Mouse (Mus musculus): ENCODE measurements around the gene Cyp2a5. TPM values are rescaled to one million over a fixed set of nuclear protein-coding genes. Genes with fewer than 3 reads are reported as not detected.
"Not testable (repeated sequence)": the region's sequence is repeated elsewhere in the genome, so short reads cannot be mapped to it uniquely, and the experiment has no call there.

The Cyp2a5 gene
- polyA plus RNA-seq, 1 experiment, result not detected

GRCm38 (mm10) chr7:26850063-26850462 lies 15.0 kb downstream of the Cyp2a5 start:
- not testable (repeated sequence) for H3K36me3 ChIP-seq (ENCODE audit: control insufficient read depth, insufficient read depth); H3ac ChIP-seq (ENCODE audit: control insufficient read depth, insufficient read length, low read depth); H3K27me3 ChIP-seq (ENCODE audit: control insufficient read depth, insufficient read depth, insufficient read length); H3K4me3 ChIP-seq (ENCODE audit: insufficient read depth, poor library complexity, severe bottlenecking); H3K79me2 ChIP-seq (ENCODE audit: control insufficient read depth, insufficient read depth); H3K79me3 ChIP-seq (ENCODE audit: low read depth)

- H3K79me3 ChIP-seq (ENCODE audit: low read depth); H3K4me3 ChIP-seq (ENCODE audit: insufficient read depth, poor library complexity, severe bottlenecking); H3K36me3 ChIP-seq (ENCODE audit: control insufficient read depth, insufficient read depth); H3K79me2 ChIP-seq (ENCODE audit: control insufficient read depth, insufficient read depth); H3K27me3 ChIP-seq (ENCODE audit: control insufficient read depth, insufficient read depth, insufficient read length); H3ac ChIP-seq (ENCODE audit: control insufficient read depth, insufficient read length, low read depth): not testable (repeated sequence)
Observed at GRCm38 (mm10) chr7:26878581-26878980, 43.5 kb downstream of the Cyp2a5 start.

- not testable (repeated sequence) for H3K27me3 ChIP-seq (ENCODE audit: control insufficient read depth, insufficient read depth, insufficient read length); H3K4me3 ChIP-seq (ENCODE audit: insufficient read depth, poor library complexity, severe bottlenecking); H3K79me2 ChIP-seq (ENCODE audit: control insufficient read depth, insufficient read depth); H3K36me3 ChIP-seq (ENCODE audit: control insufficient read depth, insufficient read depth); H3K79me3 ChIP-seq (ENCODE audit: low read depth); H3ac ChIP-seq (ENCODE audit: control insufficient read depth, insufficient read length, low read depth)
Observed at GRCm38 (mm10) chr7:26880600-26880999, 45.5 kb downstream of the Cyp2a5 start.

Other genes starting within 250 kb of the Cyp2a5 start
- not detected for gene Vmn1r185, start 216.8 kb upstream of the Cyp2a5 start, polyA plus RNA-seq (2012; fragmentation: generic; extraction: Trizol)
- gene Cyp2b23, start 148.9 kb upstream of the Cyp2a5 start, polyA plus RNA-seq (2012; fragmentation: generic; extraction: Trizol), result not detected
- gene Cyp2b19, start 78.2 kb upstream of the Cyp2a5 start, polyA plus RNA-seq (2012; fragmentation: generic; extraction: Trizol), result not detected
- not detected for gene Cyp2g1, start 26.4 kb upstream of the Cyp2a5 start, polyA plus RNA-seq (2012; fragmentation: generic; extraction: Trizol)
- gene Cyp2a22, start 104.1 kb downstream of the Cyp2a5 start, polyA plus RNA-seq (2012; fragmentation: generic; extraction: Trizol), result not detected
- not detected for gene Cyp2a12, start 193.8 kb downstream of the Cyp2a5 start, polyA plus RNA-seq (2012; fragmentation: generic; extraction: Trizol)